Mouse (Mus musculus): ENCODE measurements around the gene Cntfr.

Gene Cntfr

DNA sequence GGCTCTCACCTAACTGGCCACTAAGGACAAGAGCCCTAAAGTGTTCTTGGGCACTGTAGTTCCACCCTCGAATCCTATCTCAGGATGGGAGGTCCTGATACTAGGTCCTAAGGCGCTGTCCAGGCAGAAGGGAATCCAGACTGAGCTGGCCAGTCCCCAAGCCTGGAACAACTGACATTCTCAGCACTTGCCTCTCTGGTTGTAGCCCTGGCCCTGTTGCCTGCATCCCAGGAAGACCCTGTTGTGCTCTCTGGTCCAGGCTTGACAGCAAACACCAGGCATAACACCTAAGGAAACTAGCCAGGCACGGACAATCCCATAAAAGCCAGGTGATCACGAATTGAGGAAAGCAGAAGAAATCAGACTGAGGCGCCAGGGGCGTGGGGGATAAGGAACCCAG, 14.1 kb downstream of the Cntfr start:
- DNase-seq (ENCODE audit: extremely low read depth, insufficient read length, low spot score): no peak

DNA sequence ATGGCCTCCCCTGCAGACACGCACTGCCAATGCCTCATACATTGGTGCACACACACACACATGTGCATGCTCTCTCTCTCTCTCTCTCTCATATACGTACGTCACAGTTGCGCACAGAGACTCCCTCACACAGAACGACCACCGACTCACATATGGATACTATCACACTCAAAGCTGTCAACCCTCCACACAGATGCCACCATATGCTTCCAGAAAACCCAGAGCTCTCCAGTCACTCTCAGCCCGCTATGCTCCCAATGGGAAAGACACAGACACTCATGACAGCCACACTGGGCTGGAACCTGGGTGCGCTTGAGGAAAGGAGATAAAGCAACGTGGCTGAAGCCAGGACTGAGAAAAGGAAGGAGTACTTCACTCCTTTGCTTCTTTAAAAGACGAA, 14.9 kb downstream of the Cntfr start:
- no peak for DNase-seq (ENCODE audit: extremely low read depth, insufficient read length, low spot score)

- no peak for DNase-seq (ENCODE audit: extremely low read depth, insufficient read length, low spot score)
Measured at GRCm38 (mm10) chr4:41681176-41681575, 15.7 kb downstream of the Cntfr start.

GRCm38 (mm10) chr4:41679291-41679690, 17.6 kb downstream of the Cntfr start:
- no peak for DNase-seq (ENCODE audit: extremely low read depth, insufficient read length, low spot score)

- DNase-seq (ENCODE audit: extremely low read depth, insufficient read length, low spot score): no peak
Measured at GRCm38 (mm10) chr4:41678863-41679262, 18.0 kb downstream of the Cntfr start.

GRCm38 (mm10) chr4:41677006-41677629, 19.8 kb downstream of the Cntfr start:
- no peak for DNase-seq (ENCODE audit: extremely low read depth, insufficient read length, low spot score)

DNA sequence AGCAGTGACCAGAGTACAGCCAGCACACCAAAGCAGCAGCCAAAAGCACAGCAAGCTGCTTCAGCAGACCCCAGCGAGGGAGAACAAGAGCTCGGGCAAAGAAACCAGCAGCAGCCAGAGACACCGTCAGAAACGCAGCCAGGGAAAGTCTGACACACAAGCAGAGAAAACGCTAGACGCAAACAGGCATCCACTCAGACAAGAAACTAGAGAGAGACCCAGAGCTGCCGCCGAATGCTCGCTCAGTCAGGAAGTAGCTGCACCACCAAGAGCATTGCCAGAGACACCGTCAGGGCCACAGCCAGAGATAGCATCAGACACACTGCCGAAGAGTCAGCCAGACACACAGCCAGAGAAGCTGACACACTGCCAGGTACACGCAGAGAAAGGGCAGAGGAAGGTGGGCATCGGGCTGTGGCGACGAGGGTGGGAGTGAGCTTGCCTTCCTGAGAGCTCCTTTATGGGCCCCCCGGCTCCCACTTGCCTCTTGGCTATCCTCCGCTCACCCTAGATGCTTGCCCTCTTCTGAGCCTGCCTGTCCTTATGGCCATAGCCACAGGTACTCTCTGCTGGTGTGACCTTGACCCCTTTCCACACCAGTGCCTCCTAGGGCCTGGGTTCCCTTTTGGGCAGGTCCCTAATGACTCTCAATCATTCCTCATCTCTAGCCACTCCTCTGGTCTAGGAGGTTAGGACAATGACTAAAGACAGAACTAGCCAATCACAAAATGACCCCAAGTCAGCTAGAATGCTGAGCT, 20.5 kb downstream of the Cntfr start:
- DNase-seq (ENCODE audit: extremely low read depth, insufficient read length, low spot score): no peak

GRCm38 (mm10) chr4:41673186-41673585, 23.7 kb downstream of the Cntfr start:
- DNase-seq (ENCODE audit: extremely low read depth, insufficient read length, low spot score): no peak

DNA sequence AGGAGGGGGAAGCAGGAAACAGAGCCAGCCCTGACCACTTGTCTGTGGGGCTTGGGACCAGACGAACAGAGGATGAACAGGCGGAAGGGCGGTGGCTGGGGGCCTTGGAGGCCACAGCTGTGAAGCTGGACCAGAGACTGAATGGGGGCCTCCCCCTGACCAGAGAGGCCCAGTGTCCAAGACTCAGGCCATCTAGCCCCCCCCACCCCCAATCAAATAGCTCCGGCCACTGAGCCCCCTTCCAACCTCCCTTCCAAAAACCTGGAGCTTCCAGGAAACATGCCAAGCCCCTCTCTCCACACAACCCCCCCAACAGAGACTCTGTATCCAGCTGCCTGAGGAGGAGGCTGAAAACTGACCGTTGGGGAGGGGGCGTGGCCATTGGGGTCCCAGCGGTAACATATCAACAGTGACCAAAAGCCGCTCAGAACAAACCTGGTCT, 24.3 kb downstream of the Cntfr start:
- no peak for DNase-seq (ENCODE audit: extremely low read depth, insufficient read length, low spot score)

DNA sequence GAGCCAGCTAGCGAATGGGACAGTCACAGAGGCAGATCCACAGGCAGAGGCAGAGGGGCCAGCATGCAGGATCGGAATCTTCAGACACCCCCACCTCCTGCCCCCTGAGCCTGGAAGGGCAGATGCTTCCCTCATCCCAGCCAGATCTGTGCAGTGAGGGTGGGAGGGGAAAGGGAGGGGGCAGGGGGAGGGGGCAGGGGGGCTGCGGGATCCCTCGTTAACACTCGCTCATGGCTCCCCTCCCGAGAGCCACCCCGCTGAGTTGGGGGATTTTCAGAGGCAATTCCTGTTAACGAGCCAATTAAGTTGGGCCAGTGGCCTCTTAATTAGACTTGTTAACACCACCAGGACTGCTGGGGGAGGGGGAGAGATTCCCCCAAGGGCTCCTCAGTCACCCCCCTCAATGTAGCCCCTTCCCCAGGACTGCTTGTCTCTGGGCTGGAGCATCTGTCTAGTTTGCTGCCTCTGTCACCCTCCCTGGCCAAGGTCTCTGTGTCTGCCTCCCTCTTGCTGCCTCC, 24.9 kb downstream of the Cntfr start:
- DNase-seq (ENCODE audit: extremely low read depth, insufficient read length, low spot score): no peak

GRCm38 (mm10) chr4:41671500-41671899, 25.4 kb downstream of the Cntfr start:
- DNase-seq (ENCODE audit: extremely low read depth, insufficient read length, low spot score): no peak

GRCm38 (mm10) chr4:41670836-41671235, 26.1 kb downstream of the Cntfr start:
- no peak for DNase-seq (ENCODE audit: extremely low read depth, insufficient read length, low spot score)

- no peak for DNase-seq (ENCODE audit: extremely low read depth, insufficient read length, low spot score)
Measured at GRCm38 (mm10) chr4:41666646-41667045, 30.2 kb downstream of the Cntfr start.

DNA sequence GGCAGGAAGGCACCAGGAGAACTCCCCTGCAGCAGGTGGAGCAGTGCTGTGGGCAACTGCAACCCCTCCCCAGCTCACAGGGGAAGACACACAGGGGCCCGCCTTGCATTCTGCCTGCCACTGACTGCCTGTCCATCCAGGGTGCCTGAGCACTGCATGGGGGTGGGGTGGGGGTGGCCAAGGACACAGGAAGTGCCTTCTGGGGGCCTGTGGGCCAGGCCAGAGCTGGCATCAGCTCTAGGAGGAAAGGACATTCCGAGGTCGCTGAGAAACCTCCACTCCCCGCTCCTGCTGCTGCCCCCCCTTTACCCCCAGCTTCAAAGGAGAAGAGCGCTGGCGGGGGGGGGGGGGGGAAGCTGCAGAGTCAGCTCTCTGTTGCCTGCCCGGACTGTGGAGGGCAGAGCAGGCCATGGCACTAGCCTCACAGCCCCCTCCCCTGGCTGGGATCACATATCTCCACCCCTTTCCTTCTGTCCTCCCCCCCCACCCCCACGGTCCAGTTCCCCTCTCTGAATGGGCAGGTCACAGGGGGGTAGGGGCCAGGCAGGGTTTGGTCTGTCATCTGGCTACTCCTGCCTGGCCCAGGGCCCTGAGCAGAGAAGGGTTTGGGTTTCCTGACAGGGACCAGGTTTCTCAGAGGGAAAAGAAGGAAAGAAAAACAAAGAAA, 31.7 kb downstream of the Cntfr start:
- DNase-seq (ENCODE audit: extremely low read depth, insufficient read length, low spot score): no peak

- DNase-seq (ENCODE audit: extremely low read depth, insufficient read length, low spot score): no peak
Measured at GRCm38 (mm10) chr4:41664533-41664932, 32.4 kb downstream of the Cntfr start.

GRCm38 (mm10) chr4:41663614-41664013, 33.3 kb downstream of the Cntfr start:
- no peak for DNase-seq (ENCODE audit: extremely low read depth, insufficient read length, low spot score)

GRCm38 (mm10) chr4:41662723-41663122, 34.2 kb downstream of the Cntfr start:
- DNase-seq (ENCODE audit: extremely low read depth, insufficient read length, low spot score): no peak

GRCm38 (mm10) chr4:41660851-41661430, 35.9 kb downstream of the Cntfr start:
- no peak for DNase-seq (ENCODE audit: extremely low read depth, insufficient read length, low spot score)

DNA sequence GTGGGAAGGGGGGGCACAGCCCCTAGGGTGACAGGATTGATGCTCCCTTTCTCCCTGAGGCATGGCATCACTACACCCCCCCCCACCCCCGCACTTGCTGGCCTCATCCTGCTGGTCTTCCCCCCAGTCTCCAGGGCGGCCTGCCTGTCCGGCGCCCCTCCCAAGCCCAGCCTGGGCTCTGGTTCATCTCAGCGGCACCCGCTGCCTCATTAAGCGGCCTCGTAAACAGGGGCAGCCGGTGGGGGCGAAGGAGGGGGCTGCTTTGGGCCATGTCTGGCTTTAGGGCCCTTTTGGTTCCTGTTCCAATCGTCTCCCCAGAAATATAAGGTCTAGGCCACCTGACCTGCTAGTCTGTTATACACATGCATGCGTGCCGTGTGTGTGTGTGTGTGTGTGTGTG, 37.3 kb downstream of the Cntfr start:
- no peak for DNase-seq (ENCODE audit: extremely low read depth, insufficient read length, low spot score)

GRCm38 (mm10) chr4:41658566-41659384, 38.1 kb downstream of the Cntfr start:
- no peak for DNase-seq (ENCODE audit: extremely low read depth, insufficient read length, low spot score)
